Comparison of ENCODE assay signal across 30 mouse cellular contexts in the genomic region with DNA sequence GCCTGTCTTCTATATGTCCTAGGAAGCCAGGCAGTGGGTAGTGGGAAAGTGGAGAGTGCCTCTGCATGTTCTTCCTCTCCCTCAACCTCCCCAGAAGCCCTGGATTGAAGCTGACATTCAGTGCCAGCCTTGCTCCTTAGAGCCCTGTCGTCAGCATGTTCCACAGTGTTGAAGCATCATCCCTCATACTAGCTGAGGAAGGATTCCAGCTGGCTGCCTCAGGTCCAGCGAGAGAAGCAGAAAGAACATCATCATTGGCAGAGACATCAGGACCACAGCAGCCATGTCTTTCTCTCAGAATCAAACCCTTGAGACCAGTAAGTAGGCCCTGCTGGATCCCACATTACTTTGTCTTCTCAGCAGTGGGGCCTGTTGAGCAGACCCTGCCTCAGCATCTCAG. TPM values are rescaled to one million over a fixed set of nuclear protein-coding genes. Genes with fewer than 3 reads are reported as not detected.
A peak's percentile ranks its signal among the peaks of the same experiment; 100 is the strongest.
DNase-seq lines count a peak whose midpoint lies in the region; ATAC-seq lines count a peak whose summit lies in the region.
"Had no signal": no experiment of that assay in that cellular context is flagged by ENCODE, and none has a peak within 500 bp of the region (broad histone marks: within the 10 kb centered on the region; RNA-seq: fewer than 3 reads in every experiment).

No protein-coding gene starts in this region.

- H3K27me3 ChIP-seq in heart, embryonic 11.5 days (ENCODE audit: control insufficient read depth, insufficient read depth, low read length) = no peaks in the 10 kb centered on the region
- H3K27me3 ChIP-seq: CH12.LX; embryonic facial prominence, embryonic 13.5 days; embryonic facial prominence, embryonic 15.5 days; forebrain, embryonic 12.5 days; Patski had no signal

- H3K36me3 ChIP-seq in heart, embryonic 11.5 days (ENCODE audit: control insufficient read depth, insufficient read depth, low read length) = no peaks in the 10 kb centered on the region

- no peak overlapping the region for H3K9ac ChIP-seq in heart, embryonic 11.5 days (ENCODE audit: low read depth, low read length)
- H3K9ac ChIP-seq: embryonic facial prominence, embryonic 13.5 days; embryonic facial prominence, embryonic 15.5 days; forebrain, embryonic 12.5 days had no signal

- no peaks in the 10 kb centered on the region; the same call in 1 of the 2 replicates for H3K4me1 ChIP-seq in heart, embryonic 11.5 days (ENCODE audit: control insufficient read depth, insufficient read depth, low read length)
- H3K4me1 ChIP-seq: embryonic facial prominence, embryonic 13.5 days had no signal

- WGBS in heart, embryonic 11.5 days (ENCODE audit: insufficient replicate concordance) = 82% methylated on average over 2 of the region's 2 CpGs

- H3K4me2 ChIP-seq in heart, embryonic 11.5 days = no peak overlapping the region
- H3K4me2 ChIP-seq: embryonic facial prominence, embryonic 13.5 days; embryonic facial prominence, embryonic 15.5 days; forebrain, embryonic 12.5 days had no signal

- no peaks in the 10 kb centered on the region for H3K9me3 ChIP-seq in heart, embryonic 11.5 days (replicated peaks; ENCODE audit: control insufficient read depth, low read length)
- H3K9me3 ChIP-seq: embryonic facial prominence, embryonic 13.5 days; embryonic facial prominence, embryonic 15.5 days; forebrain, embryonic 10.5 days; forebrain, embryonic 12.5 days; G1E had no signal

- intact Hi-C loops in gastrocnemius, postnatal 14 days (cut with DNase I; ENCODE audit: low total_unique reads) = no loop called here
- intact Hi-C loops in heart, postnatal 14 days (cut with DNase I) = no loop called here

- peak; percentile 63 for DNase-seq in gastrocnemius, adult 18-20 months (ENCODE audit: low spot score)
- DNase-seq in gastrocnemius, postnatal 4 days (ENCODE audit: low spot score in 2 of 2) = no peak
- peak; percentile 43 for DNase-seq in gastrocnemius, postnatal 14 days
- no peak for DNase-seq in gastrocnemius, adult 8-10 months (ENCODE audit: low spot score in 2 of 2)
- DNase-seq in heart, postnatal 14 days = peak; percentile 22 to 37
- DNase-seq in gastrocnemius, postnatal 25 days = peak; percentile 64
- DNase-seq: adrenal gland, adult 8-10 months; adrenal gland, postnatal 14 days; adrenal gland, postnatal 36 days; B cell, adult 2 months; cerebellum, adult 11 months; cerebellum, adult 18-20 months; cerebellum, adult 8-10 months; cerebellum, adult 9-11 months; cerebellum, postnatal 14 days; cerebellum, postnatal 36 days; embryo, embryonic 11 days had no signal

- H3K27ac ChIP-seq in heart, embryonic 11.5 days (ENCODE audit: low read depth, low read length) = no peak overlapping the region
- H3K27ac ChIP-seq: embryonic facial prominence, embryonic 13.5 days; embryonic facial prominence, embryonic 15.5 days; forebrain, embryonic 10.5 days; forebrain, embryonic 12.5 days had no signal

- H3K4me3 ChIP-seq in heart, embryonic 11.5 days (ENCODE audit: low read depth, low read length) = no peak overlapping the region
- H3K4me3 ChIP-seq: embryonic facial prominence, embryonic 13.5 days; embryonic facial prominence, embryonic 15.5 days; erythroblast, embryonic 14.5 days; forebrain, embryonic 10.5 days; forebrain, embryonic 12.5 days had no signal

- no peak for ATAC-seq in heart, embryonic 11.5 days (replicated peaks; ENCODE audit: insufficient number of reproducible peaks, low FRiP score, low TSS enrichment)
- no peak for ATAC-seq in cerebellum, adult (ENCODE audit: insufficient number of reproducible peaks, low FRiP score, low TSS enrichment)
- ATAC-seq: activated CD4-positive, CD25-positive, alpha-beta regulatory T cell, adult 4 months; CD4-positive, CD25-positive, alpha-beta regulatory T cell, adult 4 months; forebrain, embryonic 14.5 days; Patski had no signal

RNA-seq across cellular contexts. Expression of gene Vac14, which starts 39.3 kb away (rescaled TPM):
- 10 to 100 TPM; 19.7 to 20.7 TPM for total RNA-seq in gastrocnemius, adult 18-20 months (2021)
- 10 to 100 TPM; 20.3 to 21.2 TPM for total RNA-seq in gastrocnemius, postnatal 4 days (2021)
- total RNA-seq in gastrocnemius, postnatal 14 days (2021) = 10 to 100 TPM; 12.5 to 15.4 TPM
- total RNA-seq in gastrocnemius, adult 8-10 months (2022) = 10 to 100 TPM; 17.4 to 22.1 (median 19.3) TPM
- 10 to 100 TPM; 15.5 to 16.2 TPM for total RNA-seq in heart, postnatal 14 days (2021)
- 21.6 and 22.7 TPM in 2 replicates for polyA plus RNA-seq in heart, embryonic 11.5 days (2014; fragmentation: Nextera tagmentation; extraction: Ambion mirVana)
- 10 to 100 TPM; 15.4 to 16.2 TPM for total RNA-seq in gastrocnemius, postnatal 25 days (2021)

Comparison
In these comparisons a context has a peak if more than half of its experiments do, and no peak if none do; other contexts are left out.
1. DNase-seq: peak in gastrocnemius, adult 18-20 months (single experiment), gastrocnemius, postnatal 14 days (single experiment), heart, postnatal 14 days (2 of 2) and gastrocnemius, postnatal 25 days (single experiment); none in gastrocnemius, postnatal 4 days (0 of 2) and gastrocnemius, adult 8-10 months (0 of 2).